Mouse (Mus musculus) midbrain, embryonic 11.5 days (tissue): ENCODE measurements around the gene Mcl1. TPM values are rescaled to one million over a fixed set of nuclear protein-coding genes. Genes with fewer than 3 reads are reported as not detected.
A peak's percentile ranks its signal among the peaks of the same experiment; 100 is the strongest.

Experiments used
- ATAC-seq: fragments of 200-750 bp; cut with Nextera tagmentation; 2 replicates; pipeline ENCODE4 v1.8.0; 2017; ENCODE audit warnings: moderate TSS enrichment, moderate library complexity; ENCODE audit not compliant: low FRiP score
- DNase-seq: peaks from one replicate; pipeline ENCODE4 v3.0.0; 2015; ENCODE audit warnings: low spot score; ENCODE audit errors: missing footprints
- H3K27ac ChIP-seq: fragments of 300-500 bp; sonication (generic); 2 replicates; pipeline ENCODE4 v1.5.1; 2014; ENCODE audit warnings: low read depth, low read length
- H3K27me3 ChIP-seq: fragments of 300-500 bp; sonication (generic); 2 replicates; pipeline ENCODE4 v1.6.1; 2014; ENCODE audit warnings: mild to moderate bottlenecking, low read length, moderate library complexity, mixed read lengths; ENCODE audit not compliant: control insufficient read depth, insufficient read depth
- H3K36me3 ChIP-seq: fragments of 300-500 bp; sonication (generic); 2 replicates; pipeline ENCODE4 v1.6.1; 2014; ENCODE audit warnings: mild to moderate bottlenecking, low read length, moderate library complexity, mixed read lengths; ENCODE audit not compliant: control insufficient read depth, insufficient read depth
- H3K4me1 ChIP-seq: fragments of 300-500 bp; sonication (generic); 2 replicates; pipeline ENCODE4 v1.6.1; 2014; ENCODE audit warnings: low read length; ENCODE audit not compliant: control insufficient read depth, insufficient read depth
- H3K4me2 ChIP-seq: fragments of 300-500 bp; sonication (generic); 2 replicates; pipeline ENCODE4 v1.6.1; 2014; ENCODE audit warnings: mild to moderate bottlenecking, moderate library complexity
- H3K4me3 ChIP-seq: fragments of 300-500 bp; sonication (generic); 2 replicates; pipeline ENCODE4 v1.5.1; 2014; ENCODE audit warnings: low read depth, low read length
- H3K9ac ChIP-seq: fragments of 300-500 bp; sonication (generic); 2 replicates; pipeline ENCODE4 v1.6.1; 2014; ENCODE audit warnings: low read length
- H3K9me3 ChIP-seq: fragments of 300-500 bp; sonication (generic); 2 replicates; pipeline ENCODE4 v1.6.1; 2016; ENCODE audit warnings: low read length; ENCODE audit not compliant: control insufficient read depth
- WGBS: fragments of 180-500 bp; shearing (Covaris S2); extraction: QIAGEN DNeasy Blood & Tissue Kit; methylation state at CpG from one replicate; pipeline ENCODE4 v1.1.7; 2014; 5-methylcytosine and 5-hydroxymethylcytosine counted together
- polyA plus RNA-seq: library from polyadenylated mRNA; unstranded; fragments of >200 nt; fragmentation: Nextera tagmentation; extraction: Ambion mirVana; gene quantifications from 2 replicates; pipeline ENCODE4 v1.2.1, GENCODE M21; 2014

The Mcl1 gene
- polyA plus RNA-seq, 1 experiment from 2014 or later, result 74.1 TPM

- ATAC-seq, result peak; percentile 93
- peak; percentile 97 for DNase-seq
- Histone ChIP-seq H3K4me3 (peak overlapping the region; percentile 16; the same call in 1 of the 2 replicates), H3K4me2 (peak overlapping the region; percentile 42), H3K27me3 (no peaks in the 10 kb centered on the region), H3K36me3 (no peaks in the 10 kb centered on the region), H3K4me1 (peaks cover 7% of the 10 kb centered on the region), H3K9ac (peak overlapping the region; percentile 37; the same call in 1 of the 2 replicates), H3K27ac (no peak overlapping the region), H3K9me3 (no peaks in the 10 kb centered on the region)
- WGBS, result 5% methylated on average over 24 of the region's 24 CpGs
Observed at GRCm38 (mm10) chr3:95701877-95702540, 43.4 kb downstream of the Mcl1 start.

- DNase-seq (no peak), ATAC-seq (no peak)
- Histone ChIP-seq H3K36me3 (no peaks in the 10 kb centered on the region), H3K4me3 (no peak overlapping the region), H3K4me1 (peaks cover 7% of the 10 kb centered on the region), H3K27me3 (no peaks in the 10 kb centered on the region), H3K9me3 (no peaks in the 10 kb centered on the region), H3K4me2 (no peak overlapping the region), H3K27ac (no peak overlapping the region), H3K9ac (no peak overlapping the region)
- WGBS, result 95% methylated on average over 3 of the region's 3 CpGs
Observed at GRCm38 (mm10) chr3:95703276-95703675, 44.7 kb downstream of the Mcl1 start.

DNA sequence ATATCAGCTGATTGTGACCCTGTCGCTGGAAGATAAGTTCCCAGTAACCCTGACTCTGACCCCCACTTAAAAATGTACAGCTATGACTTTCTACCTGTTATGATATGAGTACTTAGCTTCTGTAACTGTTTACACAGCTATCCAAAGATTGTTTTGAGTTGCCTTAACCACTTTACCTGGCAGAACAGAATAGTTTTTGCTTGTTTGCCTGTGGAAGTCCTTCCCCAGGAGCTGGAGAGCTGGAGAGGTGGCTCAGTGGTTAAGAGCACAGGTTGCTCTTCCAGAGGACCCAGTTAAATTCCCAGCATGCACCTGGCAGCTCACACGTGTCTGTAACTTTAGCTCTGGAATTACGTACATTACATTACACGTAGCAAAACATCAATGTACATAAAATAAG lies 46.0 kb downstream of the Mcl1 start:
- DNase-seq, result no peak
- no peak for ATAC-seq
- no peak overlapping the region for H3K4me3 ChIP-seq
- no peaks in the 10 kb centered on the region for H3K36me3 ChIP-seq
- H3K27ac ChIP-seq, result no peak overlapping the region
- WGBS, result 88% methylated on average over 4 of the region's 4 CpGs
- no peaks in the 10 kb centered on the region for H3K27me3 ChIP-seq
- H3K4me1 ChIP-seq, result peaks cover 7% of the 10 kb centered on the region
- H3K4me2 ChIP-seq, result no peak overlapping the region
- H3K9me3 ChIP-seq, result no peaks in the 10 kb centered on the region
- no peak overlapping the region for H3K9ac ChIP-seq

DNA sequence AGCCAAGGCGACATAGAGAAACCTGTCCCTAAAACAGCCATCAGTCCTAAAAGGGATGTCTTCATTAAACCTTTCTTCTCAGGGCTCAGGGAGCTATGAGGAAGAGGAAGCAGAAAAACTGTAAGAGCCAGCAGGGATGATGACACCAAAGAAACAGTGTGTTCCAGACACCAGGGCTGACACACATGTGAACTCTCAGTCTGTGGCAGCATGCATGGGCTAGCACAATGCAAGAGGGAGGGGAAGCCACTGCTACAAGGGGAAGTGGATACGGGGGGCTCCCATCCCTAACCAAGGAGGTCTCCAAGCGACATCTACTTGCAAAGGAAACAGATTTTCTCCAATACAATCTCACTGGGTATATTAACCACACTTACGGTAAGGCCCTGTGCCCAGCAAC lies 47.7 kb downstream of the Mcl1 start:
- no peak for DNase-seq
- Histone ChIP-seq H3K4me3 (no peak overlapping the region), H3K27me3 (no peaks in the 10 kb centered on the region), H3K9ac (no peak overlapping the region), H3K4me1 (peaks cover 7% of the 10 kb centered on the region; the same call in 1 of the 2 replicates), H3K9me3 (no peaks in the 10 kb centered on the region), H3K4me2 (no peak overlapping the region), H3K27ac (no peak overlapping the region), H3K36me3 (no peaks in the 10 kb centered on the region)
- no peak for ATAC-seq
- 85% methylated on average over 4 of the region's 4 CpGs for WGBS

GRCm38 (mm10) chr3:95707497-95707896 lies 48.9 kb downstream of the Mcl1 start:
- Histone ChIP-seq H3K4me2 (no peak overlapping the region), H3K4me1 (no peaks in the 10 kb centered on the region), H3K27ac (no peak overlapping the region), H3K4me3 (no peak overlapping the region), H3K9me3 (no peaks in the 10 kb centered on the region), H3K27me3 (no peaks in the 10 kb centered on the region), H3K36me3 (no peaks in the 10 kb centered on the region), H3K9ac (no peak overlapping the region)
- no peak for ATAC-seq
- 91% methylated on average over 7 of the region's 7 CpGs for WGBS
- DNase-seq, result no peak

DNA sequence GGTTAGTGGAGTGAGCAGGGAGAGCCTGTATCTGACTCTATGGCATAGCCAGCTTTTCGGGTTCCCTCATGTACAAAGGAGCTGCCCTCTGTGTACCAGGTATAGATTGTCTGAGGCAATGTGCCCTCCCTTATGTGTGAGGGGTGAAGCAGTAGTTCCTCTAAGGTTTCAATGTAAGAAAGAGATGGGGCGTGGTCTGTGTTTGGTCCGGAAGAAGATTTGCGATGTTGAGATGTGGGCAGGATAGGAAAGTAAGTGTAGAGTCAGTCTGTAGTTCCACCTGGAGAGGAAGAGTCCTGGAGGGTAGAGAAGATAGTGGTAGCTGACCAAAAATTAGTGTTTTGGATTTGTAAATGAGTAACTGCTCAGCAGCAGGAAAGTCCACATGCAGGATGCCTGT lies 50.5 kb downstream of the Mcl1 start:
- H3K36me3 ChIP-seq, result no peaks in the 10 kb centered on the region
- no peaks in the 10 kb centered on the region for H3K9me3 ChIP-seq
- no peak for DNase-seq
- no peak for ATAC-seq
- no peak overlapping the region for H3K4me2 ChIP-seq
- H3K9ac ChIP-seq, result no peak overlapping the region
- H3K4me3 ChIP-seq, result no peak overlapping the region
- no peaks in the 10 kb centered on the region for H3K4me1 ChIP-seq
- no peak overlapping the region for H3K27ac ChIP-seq
- 95% methylated on average over 4 of the region's 4 CpGs for WGBS
- no peaks in the 10 kb centered on the region for H3K27me3 ChIP-seq

- DNase-seq (no peak), ATAC-seq (no peak)
- H3K36me3 ChIP-seq, result no peaks in the 10 kb centered on the region
Observed at GRCm38 (mm10) chr3:95709967-95710366, 51.4 kb downstream of the Mcl1 start.

More at GRCm38 (mm10) chr3:95709967-95710366, 51.4 kb downstream of the Mcl1 start:
- no peaks in the 10 kb centered on the region for H3K4me1 ChIP-seq
- no peaks in the 10 kb centered on the region for H3K27me3 ChIP-seq
- no peak overlapping the region for H3K27ac ChIP-seq
- no peak overlapping the region for H3K4me3 ChIP-seq
- no peak overlapping the region for H3K4me2 ChIP-seq
- no peaks in the 10 kb centered on the region for H3K9me3 ChIP-seq
- no peak overlapping the region for H3K9ac ChIP-seq

Other genes starting within 250 kb of the Mcl1 start
- 26.2 and 27.0 TPM in 2 replicates for gene Arnt, start 224.4 kb upstream of the Mcl1 start, polyA plus RNA-seq
- 6.7 and 8.0 TPM in 2 replicates for gene Ctsk, start 159.5 kb upstream of the Mcl1 start, polyA plus RNA-seq
- 10.2 TPM in 2 replicates for gene Ctss, start 132.0 kb upstream of the Mcl1 start, polyA plus RNA-seq
- not detected in 2 replicates for gene Hormad1, start 99.1 kb upstream of the Mcl1 start, polyA plus RNA-seq
- 41.8 and 45.1 TPM in 2 replicates for gene Golph3l, start 69.9 kb upstream of the Mcl1 start, polyA plus RNA-seq
- 88.1 and 93.2 TPM in 2 replicates for gene Ensa, start 33.8 kb upstream of the Mcl1 start, polyA plus RNA-seq
- gene Adamtsl4, start 29.1 kb downstream of the Mcl1 start, polyA plus RNA-seq, result 0.28 and 0.52 TPM in 2 replicates
- 15.4 and 18.0 TPM in 2 replicates for gene Ecm1, start 80.8 kb downstream of the Mcl1 start, polyA plus RNA-seq
- gene Tars2, start 101.4 kb downstream of the Mcl1 start, polyA plus RNA-seq, result 47.9 and 49.6 TPM in 2 replicates
- gene Rprd2, start 160.1 kb downstream of the Mcl1 start, polyA plus RNA-seq, result 22.4 and 22.9 TPM in 2 replicates
- gene Prpf3, start 197.1 kb downstream of the Mcl1 start, polyA plus RNA-seq, result 65.3 and 69.6 TPM in 2 replicates
- gene Mrps21, start 212.7 kb downstream of the Mcl1 start, polyA plus RNA-seq, result 343 and 356 TPM in 2 replicates
- gene Ciart, start 223.5 kb downstream of the Mcl1 start, polyA plus RNA-seq, result 4.5 and 4.6 TPM in 2 replicates
- 8.5 and 8.9 TPM in 2 replicates for gene BC028528, start 233.2 kb downstream of the Mcl1 start, polyA plus RNA-seq
- 32.5 and 34.3 TPM in 2 replicates for gene Aph1a, start 235.2 kb downstream of the Mcl1 start, polyA plus RNA-seq
- 32.1 and 33.4 TPM in 2 replicates for gene Car14, start 245.9 kb downstream of the Mcl1 start, polyA plus RNA-seq